Mouse (Mus musculus) embryonic facial prominence, embryonic 15.5 days (tissue): ENCODE measurements at regions not wholly inside any gene's neighbourhood (a gene's known extent, or its start where the extent isn't known, plus 50 kb on each side); places are given as distances from the start of the nearest gene placed in this dataset.
A peak's percentile ranks its signal among the peaks of the same experiment; 100 is the strongest.
"Not testable (repeated sequence)": the region's sequence is repeated elsewhere in the genome, so short reads cannot be mapped to it uniquely, and the experiment has no call there.

Experiments used
- ATAC-seq: fragments of 200-750 bp; cut with Nextera tagmentation; 2 replicates; pipeline ENCODE4 v1.8.0; 2017; ENCODE audit warnings: low read depth, moderate TSS enrichment; ENCODE audit not compliant: insufficient number of reproducible peaks, low FRiP score, low TSS enrichment
- H3K27ac ChIP-seq: fragments of 300-500 bp; sonication (generic); replicated peaks from 2 replicates; pipeline ENCODE4 v1.5.1; 2015; ENCODE audit warnings: mild to moderate bottlenecking, inconsistent platforms
- H3K27me3 ChIP-seq: fragments of 300-500 bp; sonication (generic); 2 replicates; pipeline ENCODE4 v1.6.1; 2015; ENCODE audit warnings: inconsistent platforms
- H3K36me3 ChIP-seq: fragments of 300-500 bp; sonication (generic); 2 replicates; pipeline ENCODE4 v1.6.1; 2015; ENCODE audit warnings: mild to moderate bottlenecking, inconsistent platforms
- H3K4me1 ChIP-seq: fragments of 300-500 bp; sonication (generic); 2 replicates; pipeline ENCODE4 v1.6.1; 2015; ENCODE audit warnings: inconsistent platforms
- H3K4me2 ChIP-seq: fragments of 300-500 bp; sonication (generic); replicated peaks from 2 replicates; pipeline ENCODE4 v1.6.1; 2015; ENCODE audit warnings: mild to moderate bottlenecking, inconsistent platforms
- H3K4me3 ChIP-seq: fragments of 300-500 bp; sonication (generic); replicated peaks from 2 replicates; pipeline ENCODE4 v1.5.1; 2015; ENCODE audit warnings: mild to moderate bottlenecking, inconsistent platforms
- H3K9ac ChIP-seq: fragments of 300-500 bp; sonication (generic); 2 replicates; pipeline ENCODE4 v1.6.1; 2015; ENCODE audit warnings: inconsistent platforms
- H3K9me3 ChIP-seq: fragments of 300-500 bp; sonication (generic); replicated peaks from 2 replicates; pipeline ENCODE4 v1.6.1; 2016; ENCODE audit warnings: inconsistent platforms
- WGBS: fragments of 180-500 bp; shearing (Covaris S2); methylation state at CpG from one replicate; pipeline ENCODE4 v1.1.7; 2015; 5-methylcytosine and 5-hydroxymethylcytosine counted together

GRCm38 (mm10) chr16:23777041-23777440 is 113.7 kb downstream of the Sst start:
- no peak overlapping the region for H3K27ac ChIP-seq
- no peak overlapping the region for H3K9ac ChIP-seq
- H3K4me2 ChIP-seq = no peak overlapping the region
- no peak overlapping the region for H3K4me3 ChIP-seq
- H3K4me1 ChIP-seq = peaks cover 15% of the 10 kb centered on the region
- no peak for ATAC-seq
- WGBS = 29% methylated on average over 2 of the region's 2 CpGs
- no peaks in the 10 kb centered on the region for H3K36me3 ChIP-seq
- no peaks in the 10 kb centered on the region for H3K9me3 ChIP-seq
- H3K27me3 ChIP-seq = no peaks in the 10 kb centered on the region; the same call in none of the 2 replicates

GRCm38 (mm10) chr16:23776501-23776900 is 114.3 kb downstream of the Sst start:
- Histone ChIP-seq H3K27ac (no peak overlapping the region), H3K9ac (no peak overlapping the region), H3K4me1 (peaks cover 15% of the 10 kb centered on the region), H3K4me2 (no peak overlapping the region), H3K27me3 (no peaks in the 10 kb centered on the region; the same call in none of the 2 replicates), H3K36me3 (no peaks in the 10 kb centered on the region), H3K9me3 (no peaks in the 10 kb centered on the region), H3K4me3 (no peak overlapping the region)
- ATAC-seq = no peak
- WGBS = 24% methylated on average over 1 of the region's 1 CpGs

- H3K27ac ChIP-seq = 0 out of 2 replicates have a peak overlapping the region, but pooled peaks have one; percentile 22
- H3K4me3 ChIP-seq = no peak overlapping the region
- H3K4me1 ChIP-seq = peaks cover 6% of the 10 kb centered on the region; the same call in 1 of the 2 replicates
- H3K27me3 ChIP-seq = no peaks in the 10 kb centered on the region
- ATAC-seq = no peak
- H3K4me2 ChIP-seq = no peak overlapping the region
- 22% methylated on average over 7 of the region's 7 CpGs for WGBS
- no peaks in the 10 kb centered on the region for H3K9me3 ChIP-seq
- no peaks in the 10 kb centered on the region for H3K36me3 ChIP-seq
- H3K9ac ChIP-seq = no peak overlapping the region
These were observed 132.5 kb downstream of the Sst start for GRCm38 (mm10) chr16:23758136-23758812.

GRCm38 (mm10) chr16:23737026-23737425 is 153.7 kb downstream of the Sst start:
- Histone ChIP-seq H3K4me1 (no peaks in the 10 kb centered on the region), H3K4me3 (no peak overlapping the region), H3K4me2 (no peak overlapping the region), H3K36me3 (no peaks in the 10 kb centered on the region), H3K27me3 (no peaks in the 10 kb centered on the region), H3K9me3 (no peaks in the 10 kb centered on the region), H3K27ac (no peak overlapping the region), H3K9ac (no peak overlapping the region)
- 36% methylated on average over 3 of the region's 3 CpGs for WGBS
- no peak for ATAC-seq

DNA sequence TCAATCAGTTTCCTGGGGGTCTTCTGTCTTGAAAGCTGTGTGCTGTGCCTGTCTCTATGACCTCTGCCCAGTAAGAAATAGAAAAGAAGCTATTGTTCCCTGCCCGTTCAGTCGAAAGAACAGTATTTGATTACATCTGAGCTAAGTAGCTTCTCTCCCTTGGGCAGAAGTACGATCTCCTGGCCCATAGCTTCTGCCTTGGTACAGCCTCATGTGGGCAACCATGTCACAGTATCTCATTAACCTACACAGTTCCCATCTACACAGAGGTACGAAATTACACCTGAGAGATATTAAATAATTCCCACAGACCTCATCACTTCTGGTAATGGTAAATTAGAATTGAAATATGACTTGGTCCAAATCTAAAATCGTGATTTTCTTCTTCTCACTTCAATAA is 155.0 kb downstream of the Sst start:
- H3K4me1 ChIP-seq = no peaks in the 10 kb centered on the region
- WGBS = 32% methylated on average over 5 of the region's 5 CpGs
- no peak for ATAC-seq
- H3K9ac ChIP-seq = no peak overlapping the region
- no peaks in the 10 kb centered on the region for H3K9me3 ChIP-seq
- H3K27me3 ChIP-seq = no peaks in the 10 kb centered on the region
- H3K4me2 ChIP-seq = no peak overlapping the region
- no peak overlapping the region for H3K4me3 ChIP-seq
- no peaks in the 10 kb centered on the region for H3K36me3 ChIP-seq
- H3K27ac ChIP-seq = no peak overlapping the region

GRCm38 (mm10) chr16:23726562-23726961 is 164.2 kb downstream of the Sst start:
- Histone ChIP-seq H3K36me3 (no peaks in the 10 kb centered on the region), H3K4me2 (no peak overlapping the region), H3K4me1 (no peaks in the 10 kb centered on the region), H3K27me3 (no peaks in the 10 kb centered on the region), H3K9ac (no peak overlapping the region), H3K4me3 (no peak overlapping the region), H3K27ac (no peak overlapping the region), H3K9me3 (no peaks in the 10 kb centered on the region)
- WGBS = 59% methylated on average over 4 of the region's 4 CpGs
- ATAC-seq = no peak

- Histone ChIP-seq H3K27ac (no peak overlapping the region), H3K9me3 (no peaks in the 10 kb centered on the region), H3K4me2 (no peak overlapping the region), H3K4me1 (no peaks in the 10 kb centered on the region), H3K27me3 (no peaks in the 10 kb centered on the region), H3K36me3 (no peaks in the 10 kb centered on the region), H3K9ac (no peak overlapping the region), H3K4me3 (no peak overlapping the region)
- no peak for ATAC-seq
These were observed 169.0 kb downstream of the Sst start for GRCm38 (mm10) chr16:23721745-23722144.

- 35% methylated on average over 1 of the region's 1 CpGs for WGBS
- Histone ChIP-seq H3K9ac (no peak overlapping the region), H3K4me1 (no peaks in the 10 kb centered on the region)
These were observed 180.5 kb upstream of the Masp1 start for GRCm38 (mm10) chr16:23701156-23701555.

DNA sequence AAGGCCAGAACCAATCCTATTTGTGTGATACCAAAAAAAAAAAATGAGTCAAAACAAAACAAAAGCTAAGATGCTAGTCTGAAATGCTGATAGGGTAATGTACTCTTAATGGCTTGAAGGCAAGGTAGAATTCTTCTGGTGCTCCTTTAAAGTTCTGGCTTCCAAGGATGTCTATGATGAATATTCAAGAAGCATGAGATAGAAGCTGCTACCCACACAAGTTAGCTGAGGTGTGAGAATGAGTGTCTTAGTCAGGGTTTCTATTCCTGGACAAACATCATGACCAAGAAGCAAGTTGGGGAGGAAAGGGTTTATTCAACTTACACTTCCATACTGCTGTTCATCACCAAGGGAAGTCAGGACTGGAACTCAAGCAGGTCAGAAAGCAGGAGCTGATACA is 173.6 kb upstream of the Masp1 start:
- not testable (repeated sequence) for H3K36me3 ChIP-seq, H3K4me1 ChIP-seq, H3K4me2 ChIP-seq, ATAC-seq, H3K27ac ChIP-seq, H3K27me3 ChIP-seq, H3K9me3 ChIP-seq, H3K9ac ChIP-seq, H3K4me3 ChIP-seq

More at GRCm38 (mm10) chr16:23701156-23701555, 180.5 kb upstream of the Masp1 start:
- Histone ChIP-seq H3K27ac (no peak overlapping the region), H3K27me3 (no peaks in the 10 kb centered on the region), H3K4me3 (no peak overlapping the region), H3K9me3 (no peaks in the 10 kb centered on the region), H3K4me2 (no peak overlapping the region), H3K36me3 (no peaks in the 10 kb centered on the region)
- no peak for ATAC-seq

DNA sequence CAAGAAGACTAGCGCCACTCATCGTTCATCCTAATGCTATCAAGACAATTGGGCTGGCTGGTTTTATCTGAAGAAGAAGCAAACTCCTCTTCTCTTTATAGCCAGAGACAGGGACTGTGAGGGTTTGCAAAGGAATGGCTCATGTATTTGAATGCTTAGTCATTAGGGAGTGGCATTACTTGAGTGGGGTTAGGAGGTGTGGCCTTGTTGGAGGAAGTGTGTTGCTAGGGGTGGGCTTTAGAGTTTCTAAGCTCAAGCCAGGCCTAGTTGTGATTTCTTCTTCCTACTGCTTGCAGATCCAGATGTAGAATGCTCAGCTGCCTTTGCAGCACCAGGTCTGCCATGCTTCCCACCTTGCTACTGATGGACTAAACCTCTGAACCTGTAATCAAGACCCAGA is 169.4 kb upstream of the Masp1 start:
- Histone ChIP-seq H3K9me3 (no peaks in the 10 kb centered on the region), H3K27me3 (no peaks in the 10 kb centered on the region), H3K9ac (no peak overlapping the region), H3K27ac (no peak overlapping the region), H3K4me2 (no peak overlapping the region), H3K4me3 (no peak overlapping the region), H3K36me3 (no peaks in the 10 kb centered on the region), H3K4me1 (no peaks in the 10 kb centered on the region)
- no peak for ATAC-seq
- 92% methylated on average over 2 of the region's 2 CpGs for WGBS

GRCm38 (mm10) chr16:23686783-23687182 is 166.2 kb upstream of the Masp1 start:
- ATAC-seq = no peak
- Histone ChIP-seq H3K27ac (no peak overlapping the region), H3K9me3 (no peaks in the 10 kb centered on the region), H3K4me1 (no peaks in the 10 kb centered on the region), H3K27me3 (no peaks in the 10 kb centered on the region), H3K4me3 (no peak overlapping the region), H3K36me3 (no peaks in the 10 kb centered on the region), H3K4me2 (no peak overlapping the region), H3K9ac (no peak overlapping the region)
- WGBS = 85% methylated on average over 8 of the region's 8 CpGs

DNA sequence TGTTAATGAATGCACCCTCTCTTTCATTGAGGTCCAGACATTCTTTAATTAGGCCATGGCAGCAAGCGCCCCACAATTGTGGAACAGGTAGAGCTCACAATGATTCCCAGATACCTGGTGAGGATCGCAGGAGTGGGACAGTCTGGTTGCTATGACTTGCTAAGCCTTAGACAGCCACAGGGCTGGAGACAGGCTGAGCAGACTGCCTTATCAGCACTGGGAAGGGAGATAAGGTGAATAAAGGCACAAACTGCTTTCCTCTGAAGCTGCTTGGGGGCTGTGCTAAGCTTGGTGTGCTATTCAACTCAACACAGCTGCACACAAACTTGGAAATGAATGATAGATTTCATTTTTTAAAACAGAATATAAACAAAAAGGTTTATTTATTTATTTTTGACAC is 159.8 kb upstream of the Masp1 start:
- no peaks in the 10 kb centered on the region for H3K36me3 ChIP-seq
- H3K27ac ChIP-seq = no peak overlapping the region
- H3K9me3 ChIP-seq = no peaks in the 10 kb centered on the region
- no peak for ATAC-seq
- no peaks in the 10 kb centered on the region for H3K27me3 ChIP-seq
- no peak overlapping the region for H3K4me2 ChIP-seq
- no peak overlapping the region for H3K9ac ChIP-seq
- no peak overlapping the region for H3K4me3 ChIP-seq
- WGBS = 69% methylated on average over 2 of the region's 2 CpGs
- H3K4me1 ChIP-seq = no peaks in the 10 kb centered on the region
